Mouse (Mus musculus) ES-CJ7 (cell line): ENCODE measurements around the gene Sgcg.
A peak's percentile ranks its signal among the peaks of the same experiment; 100 is the strongest.

Experiments used
- DNase-seq: peaks from one replicate; pipeline ENCODE4 v3.0.0; 2011; ENCODE audit warnings: low read depth, low spot score

The Sgcg gene

DNA sequence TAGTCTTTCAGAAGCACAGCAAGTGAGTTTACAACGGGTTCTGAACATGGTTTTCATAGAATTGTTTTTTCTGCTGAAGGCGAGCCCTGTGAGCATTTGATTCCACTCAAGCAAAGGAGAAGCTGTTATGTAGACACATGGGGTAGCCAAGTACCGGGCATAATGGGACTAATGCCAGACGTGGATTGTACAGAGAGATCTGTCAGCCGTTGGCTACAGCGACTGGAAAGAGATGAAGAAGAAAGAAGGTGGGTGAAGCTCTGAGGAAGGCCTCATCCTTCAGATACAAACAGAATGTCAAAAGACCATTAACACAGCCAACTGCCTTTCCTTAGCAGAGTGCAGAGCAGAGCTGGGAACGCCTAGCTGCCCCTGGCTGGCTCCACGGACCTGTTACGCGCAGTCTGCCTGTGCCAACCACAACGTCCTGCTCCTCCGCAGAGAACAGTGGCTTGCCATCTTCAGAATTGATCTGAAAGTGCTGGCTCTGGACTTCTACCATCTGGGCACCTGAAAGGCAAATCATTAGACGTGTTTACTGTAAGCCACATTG lies 26.2 kb downstream of the Sgcg start:
- DNase-seq: no peak

DNA sequence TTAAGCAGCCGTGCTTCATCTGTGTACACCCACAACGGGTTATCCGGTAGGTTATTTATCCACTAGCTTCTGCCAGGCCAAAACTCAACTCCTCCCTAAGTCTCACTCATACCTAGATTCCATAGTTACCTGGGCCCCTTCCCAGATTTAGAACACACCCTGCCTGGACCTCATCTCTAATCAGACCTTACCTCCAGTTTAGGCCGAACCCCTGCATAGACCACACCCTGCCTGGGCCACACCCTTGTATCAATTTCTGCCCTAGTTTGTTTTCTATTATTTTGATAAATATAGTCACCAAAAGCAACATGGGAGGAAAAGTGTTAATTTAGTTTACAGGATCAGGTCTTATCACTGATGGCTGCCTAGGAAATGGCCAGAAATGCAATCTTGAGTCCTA lies 28.1 kb downstream of the Sgcg start:
- DNase-seq: no peak

GRCm38 (mm10) chr14:61229763-61230162 lies 28.5 kb downstream of the Sgcg start:
- no peak for DNase-seq

- peak; percentile 23 for DNase-seq
Observed at GRCm38 (mm10) chr14:61226151-61226550, 32.1 kb downstream of the Sgcg start.

DNA sequence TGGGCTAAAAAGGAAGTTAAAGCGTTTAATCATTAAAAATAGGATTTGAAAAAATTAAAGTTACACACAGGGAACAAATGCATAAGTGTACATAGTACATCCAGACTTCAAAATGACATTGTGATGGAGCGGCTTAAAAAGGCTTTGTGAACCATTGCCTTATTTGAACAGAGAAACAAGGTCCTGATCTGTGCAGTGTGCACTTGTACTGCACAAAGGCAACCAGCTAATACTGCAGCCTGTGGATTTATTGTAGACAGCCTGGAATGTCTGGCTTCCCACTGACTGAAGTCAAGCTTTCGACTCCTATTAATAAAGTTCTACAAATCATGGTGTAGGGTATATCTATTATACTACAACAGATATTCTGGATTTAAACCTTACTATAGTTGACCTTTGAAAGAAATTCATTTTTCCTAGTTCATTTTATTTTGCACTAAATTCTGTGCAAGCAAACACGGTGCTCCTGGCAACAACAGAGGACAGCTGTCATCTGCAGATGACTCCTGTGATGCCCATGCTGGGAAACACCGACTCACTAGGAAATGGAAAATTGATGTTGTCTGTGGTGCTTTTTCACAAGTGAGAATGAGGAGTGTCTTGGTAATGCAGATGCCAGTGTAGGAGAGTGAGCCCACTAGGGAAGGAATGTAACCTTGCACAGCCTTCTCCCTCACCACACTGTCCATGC lies 33.8 kb downstream of the Sgcg start:
- DNase-seq: no peak

- DNase-seq: no peak
Observed at GRCm38 (mm10) chr14:61223740-61224139, 34.5 kb downstream of the Sgcg start.

DNA sequence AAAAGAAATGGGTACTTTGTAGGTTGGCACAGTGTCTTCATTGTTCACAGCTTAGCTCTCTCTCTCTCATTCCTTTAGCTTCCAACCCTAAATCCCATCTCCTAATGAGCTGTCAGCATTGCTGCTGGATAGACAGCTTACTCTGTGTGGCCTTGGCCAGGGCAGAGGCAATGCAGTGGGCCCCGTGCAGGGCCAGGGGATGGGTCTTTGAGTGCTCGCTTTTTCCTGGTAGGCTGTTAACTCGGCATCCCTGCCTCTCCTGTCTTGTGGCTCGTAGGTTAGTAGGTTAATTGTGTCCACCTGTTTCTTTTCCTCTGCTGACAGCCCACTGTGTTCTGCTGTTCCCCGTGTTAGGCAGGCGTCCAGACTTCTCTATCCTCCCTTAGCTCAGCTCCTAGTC lies 35.8 kb downstream of the Sgcg start:
- no peak for DNase-seq

GRCm38 (mm10) chr14:61221166-61221565 lies 37.1 kb downstream of the Sgcg start:
- DNase-seq: no peak

- no peak for DNase-seq
Observed at GRCm38 (mm10) chr14:61211754-61212153, 46.5 kb downstream of the Sgcg start.

GRCm38 (mm10) chr14:61210111-61210510 lies 48.2 kb downstream of the Sgcg start:
- DNase-seq: no peak

DNA sequence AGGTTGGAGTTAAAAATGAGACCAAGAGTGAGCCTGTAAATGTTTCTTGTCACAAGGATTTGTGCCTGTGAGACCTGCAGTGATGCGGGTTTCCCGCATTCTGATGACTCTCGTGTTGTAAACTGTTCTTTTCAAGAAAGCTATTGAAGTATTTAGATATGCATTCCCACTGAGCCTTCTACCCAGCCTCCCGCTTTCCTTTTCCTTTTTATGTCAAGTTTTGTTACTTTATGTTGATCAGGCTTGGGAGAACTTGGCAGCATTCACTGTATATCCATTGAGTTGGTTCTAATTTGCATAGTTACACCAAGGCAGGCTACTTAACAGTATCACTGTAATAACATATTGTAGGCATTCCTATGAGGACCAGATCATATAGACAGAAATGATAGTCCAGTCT lies 63.9 kb downstream of the Sgcg start:
- DNase-seq: no peak

GRCm38 (mm10) chr14:61192326-61192725 lies 66.0 kb downstream of the Sgcg start:
- no peak for DNase-seq

GRCm38 (mm10) chr14:61191904-61192303 lies 66.4 kb downstream of the Sgcg start:
- no peak for DNase-seq

DNA sequence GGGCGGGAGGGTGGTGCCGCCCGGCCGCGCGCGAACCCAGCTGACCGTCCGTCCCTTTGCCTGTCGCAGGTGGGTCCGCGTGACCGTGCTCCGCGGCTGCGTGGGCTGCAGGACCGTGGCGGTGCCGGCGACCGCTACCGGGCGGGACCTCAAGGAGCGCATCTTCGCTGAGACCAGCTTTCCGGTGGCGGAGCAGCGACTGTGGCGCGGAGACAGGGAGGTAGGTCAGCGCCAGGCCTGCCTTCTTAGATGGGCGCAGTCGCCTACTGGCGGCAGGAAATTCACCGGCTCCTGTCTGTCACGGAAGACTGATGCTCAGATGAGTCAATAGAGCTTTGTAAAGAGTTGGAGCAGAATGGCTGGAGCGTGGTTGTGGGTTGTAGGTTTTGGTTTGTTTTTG lies 85.1 kb downstream of the Sgcg start:
- DNase-seq: peak; percentile 49

DNA sequence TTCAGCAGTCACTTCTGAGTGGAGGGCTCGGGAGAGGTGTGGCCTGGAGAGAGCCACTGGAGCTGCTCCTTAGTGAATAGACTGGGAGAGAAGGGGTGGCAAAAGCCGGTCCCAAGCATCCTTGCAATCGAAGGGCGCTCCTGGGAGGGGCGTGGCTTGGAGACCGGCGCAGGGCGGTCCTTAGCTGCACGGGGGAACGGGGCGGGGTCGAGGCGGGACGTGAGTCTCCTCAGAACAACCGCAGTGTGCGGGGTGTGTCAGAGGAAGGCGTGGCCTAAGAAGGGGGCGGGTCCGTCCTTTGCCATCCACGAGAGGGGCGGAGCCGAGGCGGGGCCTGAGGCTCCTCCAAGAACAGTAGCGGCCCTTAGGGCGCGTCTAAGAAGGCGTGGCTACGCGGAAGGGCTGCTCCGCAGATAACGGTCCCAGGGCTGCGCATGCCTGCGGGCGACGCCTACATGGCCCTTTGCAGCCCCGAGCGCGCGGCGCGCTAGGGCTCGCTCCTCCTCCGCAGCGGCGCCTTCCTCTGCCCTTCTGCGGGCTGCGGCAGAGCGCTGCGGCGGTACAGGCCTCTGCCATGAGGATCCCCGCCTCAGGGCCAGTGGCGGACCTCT lies 85.6 kb downstream of the Sgcg start:
- DNase-seq: peak; percentile 99

DNA sequence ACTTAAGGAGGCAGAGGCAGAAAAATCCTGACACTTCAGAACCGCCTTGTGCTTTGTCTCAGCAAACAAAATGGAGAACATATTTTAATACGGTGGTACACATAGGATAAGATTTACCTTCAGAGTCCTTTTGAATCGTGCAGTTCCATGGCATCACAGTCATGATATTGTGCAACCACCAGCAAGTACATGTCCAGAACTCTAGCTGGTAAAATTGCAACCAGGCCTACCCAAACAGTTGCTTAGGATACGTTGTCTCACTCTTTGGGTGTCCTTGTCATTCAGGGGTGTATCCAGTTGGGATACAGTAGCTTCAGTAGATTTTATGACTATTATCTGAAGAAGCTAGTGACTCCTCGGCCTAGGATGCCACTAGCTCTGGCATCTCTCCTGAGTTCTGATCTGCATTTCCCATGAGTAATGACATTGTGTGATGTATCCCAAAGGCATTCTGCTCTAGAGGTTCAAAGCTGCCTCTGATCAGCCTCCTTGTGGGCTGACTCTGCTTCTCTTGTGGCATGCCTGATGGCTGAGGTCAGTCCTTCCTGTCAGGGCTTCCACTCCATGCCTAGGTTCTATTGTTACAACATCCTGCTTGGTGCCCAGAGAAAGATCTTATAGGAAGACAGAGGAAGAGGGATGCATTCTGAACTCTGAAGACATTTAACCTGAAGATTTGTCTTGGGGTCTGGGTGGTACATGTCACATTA lies 86.9 kb downstream of the Sgcg start:
- DNase-seq: no peak
